Mouse (Mus musculus): ENCODE results near the gene Pdcd5. TPM values are rescaled to one million over a fixed set of nuclear protein-coding genes. Genes with fewer than 3 reads are reported as not detected.

The Pdcd5 gene
- total RNA-seq, 2 experiments from 2014 or later: 16.6 to 45.3 TPM

Other genes starting within 250 kb of the Pdcd5 start
- gene Slc7a9, start 198.7 kb downstream of the Pdcd5 start, total RNA-seq (2015; ENCODE audit: low replicate concordance): not detected in 2 replicates
- gene Slc7a9, start 198.7 kb downstream of the Pdcd5 start, total RNA-seq (2017; ENCODE audit: low replicate concordance): not detected in 2 replicates
- not detected in 2 replicates for gene Tdrd12, start 109.8 kb downstream of the Pdcd5 start, total RNA-seq (2015; ENCODE audit: low replicate concordance)
- gene Tdrd12, start 109.8 kb downstream of the Pdcd5 start, total RNA-seq (2017; ENCODE audit: low replicate concordance): 0.94 TPM in 1 of 2 replicates, not detected in the other
- gene Nudt19, start 91.2 kb downstream of the Pdcd5 start, total RNA-seq (2015; ENCODE audit: low replicate concordance): 55.3 and 55.8 TPM in 2 replicates
- 10.0 and 24.4 TPM in 2 replicates for gene Nudt19, start 91.2 kb downstream of the Pdcd5 start, total RNA-seq (2017; ENCODE audit: low replicate concordance)
- 0.42 and 1.7 TPM in 2 replicates for gene Rgs9bp, start 61.9 kb downstream of the Pdcd5 start, total RNA-seq (2015; ENCODE audit: low replicate concordance)
- 0.14 and 0.68 TPM in 2 replicates for gene Rgs9bp, start 61.9 kb downstream of the Pdcd5 start, total RNA-seq (2017; ENCODE audit: low replicate concordance)
- gene Ankrd27, start 61.3 kb downstream of the Pdcd5 start, total RNA-seq (2015; ENCODE audit: low replicate concordance): 11.5 and 35.4 TPM in 2 replicates
- gene Ankrd27, start 61.3 kb downstream of the Pdcd5 start, total RNA-seq (2017; ENCODE audit: low replicate concordance): 12.3 and 20.6 TPM in 2 replicates
- 2.7 and 23.4 TPM in 2 replicates for gene Dpy19l3, start 106.9 kb upstream of the Pdcd5 start, total RNA-seq (2015; ENCODE audit: low replicate concordance)
- gene Dpy19l3, start 106.9 kb upstream of the Pdcd5 start, total RNA-seq (2017; ENCODE audit: low replicate concordance): 0.84 and 2.5 TPM in 2 replicates
- 1.2 and 1.9 TPM in 2 replicates for gene Zfp507, start 155.5 kb upstream of the Pdcd5 start, total RNA-seq (2015; ENCODE audit: low replicate concordance)
- gene Zfp507, start 155.5 kb upstream of the Pdcd5 start, total RNA-seq (2017; ENCODE audit: low replicate concordance): 2.6 and 3.8 TPM in 2 replicates